8 mouse cellular contexts compared by ENCODE assay signal in genomic region chr12:52604256-52604991, GRCm38 (mm10).
DNase-seq lines count a peak whose midpoint lies in the region; ATAC-seq and TF ChIP-seq lines count a peak whose summit lies in the region.

No protein-coding gene starts in this region.

- peak; percentile 73 to 89; a peak in 3 of 4 replicates for TF ChIP-seq POLR2A in MEL (IDR thresholded peaks at IDR 0.05; ENCODE audit: control insufficient read depth in 1 of 2, insufficient read depth in 1 of 2, low read depth in 1 of 2, low read length in 2 of 2, poor library complexity in 1 of 2)
- peak; percentile 7; the same call in 1 of the 2 replicates for TF ChIP-seq POLR2A in cerebellum, adult 2 months (IDR thresholded peaks at IDR 0.05; ENCODE audit: borderline replicate concordance, insufficient read depth, low read length)

- H3K4me2 ChIP-seq in lung, embryonic 16.5 days (ENCODE audit: low read depth, low read length) = peak overlapping the region; percentile 78

- DNase-seq in MEL (ENCODE audit: low read depth, low spot score) = peak; percentile 97
- DNase-seq in cerebellum, adult 2 months = peak; percentile 95 to 97
- DNase-seq in forelimb bud, embryonic 11.5 days (ENCODE audit: low read depth, low spot score) = peak; percentile 93
- peak; percentile 90 for DNase-seq in layer of hippocampus, adult 9-10 months (ENCODE audit: low spot score)
- DNase-seq in ovary, postnatal 10 days (ENCODE audit: low spot score) = peak; percentile 95
- DNase-seq in thymus, postnatal 10 days (ENCODE audit: low spot score in 2 of 2) = peak; percentile 95 to 97

- TF ChIP-seq RAD21 in MEL (IDR thresholded peaks at IDR 0.05; ENCODE audit: low read depth, low read length) = no peak

- H3K9me3 ChIP-seq in MEL (replicated peaks; ENCODE audit: insufficient read depth, low read length) = no peaks in the 10 kb centered on the region
- no peaks in the 10 kb centered on the region for H3K9me3 ChIP-seq in lung, embryonic 16.5 days (ENCODE audit: control insufficient read depth, low read length)

- H3K4me3 ChIP-seq in MEL (ENCODE audit: control insufficient read depth in 1 of 2, insufficient read depth in 1 of 2, low read depth in 2 of 2, low read length in 2 of 2) = peak overlapping the region; percentile 68 to 83
- peak overlapping the region; percentile 97 for H3K4me3 ChIP-seq in cerebellum, adult 2 months (replicated peaks; ENCODE audit: insufficient read depth, low read depth, low read length)
- peak overlapping the region; percentile 93 for H3K4me3 ChIP-seq in lung, embryonic 16.5 days (ENCODE audit: low read length)

- ATAC-seq in hematopoietic stem cell, adult 5-6 weeks (replicated peaks in 1 of 2; ENCODE audit: insufficient read depth in 1 of 2, low FRiP score in 2 of 2, low TSS enrichment in 1 of 2, low read depth in 1 of 2, poor library complexity in 2 of 2, severe bottlenecking in 2 of 2) = peak; percentile 79 to 80
- peak; percentile 88 for ATAC-seq in lung, embryonic 16.5 days (ENCODE audit: low read depth)

- no peak for TF ChIP-seq EP300 in MEL (IDR thresholded peaks at IDR 0.05; ENCODE audit: low read depth in 1 of 2, low read length in 2 of 2)

- no peak for TF ChIP-seq CTCF in MEL (IDR thresholded peaks at IDR 0.05 in 2 of 3, conservative IDR thresholded peaks at IDR 0.05 in 1 of 3; ENCODE audit: control insufficient read depth in 1 of 3, insufficient read depth in 1 of 3, low read depth in 2 of 3, low read length in 3 of 3, poor library complexity in 1 of 3, severe bottlenecking in 1 of 3)
- no peak for TF ChIP-seq CTCF in cerebellum, adult 2 months (IDR thresholded peaks at IDR 0.05; ENCODE audit: borderline replicate concordance, insufficient read depth, low read depth, low read length)

- under 1% methylated on average over 33 of the region's 33 CpGs for WGBS in cerebellum, adult 2 months
- under 1% methylated on average over 33 of the region's 33 CpGs for WGBS in lung, embryonic 16.5 days

- H3K27me3 ChIP-seq in MEL (ENCODE audit: control insufficient read depth in 1 of 2, insufficient read depth in 2 of 2, low read length in 2 of 2) = no peaks in the 10 kb centered on the region
- no peaks in the 10 kb centered on the region for H3K27me3 ChIP-seq in cerebellum, adult 2 months (ENCODE audit: control insufficient read depth, insufficient read depth, low read length)
- no peaks in the 10 kb centered on the region for H3K27me3 ChIP-seq in lung, embryonic 16.5 days (ENCODE audit: control insufficient read depth, insufficient read depth, low read depth, low read length)

- H3K79me2 ChIP-seq in MEL (ENCODE audit: control insufficient read depth, insufficient read depth, low read length, poor library complexity) = no peaks in the 10 kb centered on the region; the same call in 1 of the 2 replicates

- peak overlapping the region; percentile 82 for H3K9ac ChIP-seq in MEL (ENCODE audit: control insufficient read depth, low read depth, low read length, poor library complexity, severe bottlenecking)
- H3K9ac ChIP-seq in lung, embryonic 16.5 days (ENCODE audit: low read length) = peak overlapping the region; percentile 72

- H3K36me3 ChIP-seq in MEL (ENCODE audit: control insufficient read depth in 1 of 2, insufficient read depth in 2 of 2, low read length in 2 of 2) = peaks cover 0 to 7% of the 10 kb centered on the region in 2 experiments; a peak in 2 of 4 replicates
- H3K36me3 ChIP-seq in lung, embryonic 16.5 days (ENCODE audit: control insufficient read depth, insufficient read depth, low read length) = no peaks in the 10 kb centered on the region

- peaks cover 0 to 7% of the 10 kb centered on the region in 2 experiments; a peak in 2 of 4 replicates for H3K4me1 ChIP-seq in MEL (ENCODE audit: control insufficient read depth in 1 of 2, insufficient read depth in 2 of 2, low read length in 2 of 2)
- H3K4me1 ChIP-seq in cerebellum, adult 2 months (ENCODE audit: control insufficient read depth, insufficient read depth, low read length) = no peaks in the 10 kb centered on the region; the same call in 1 of the 2 replicates
- H3K4me1 ChIP-seq in lung, embryonic 16.5 days (replicated peaks; ENCODE audit: control insufficient read depth, insufficient read depth, low read length) = peaks cover 6% of the 10 kb centered on the region

- peak overlapping the region; percentile 83 for H3K27ac ChIP-seq in MEL (ENCODE audit: control insufficient read depth, low read depth, low read length)
- peak overlapping the region; percentile 99 for H3K27ac ChIP-seq in cerebellum, adult 2 months (ENCODE audit: insufficient read depth, low read length)
- H3K27ac ChIP-seq in lung, embryonic 16.5 days (ENCODE audit: low read length) = peak overlapping the region; percentile 89

TF ChIP-seq in MEL, 35 proteins besides CTCF, POLR2A, EP300 and RAD21:
- no peak for TF ChIP-seq CHD2 (IDR thresholded peaks at IDR 0.05; ENCODE audit: low read length)
- no peak for TF ChIP-seq ZNF384 (IDR thresholded peaks at IDR 0.05; ENCODE audit: low read depth, low read length)
- peak; percentile 99 for TF ChIP-seq TBP (IDR thresholded peaks at IDR 0.05; ENCODE audit: low read depth, low read length)
- TF ChIP-seq ELF1 (IDR thresholded peaks at IDR 0.05; ENCODE audit: low read depth, low read length) = peak; percentile 39
- TF ChIP-seq MAFK (IDR thresholded peaks at IDR 0.05; ENCODE audit: borderline replicate concordance, low read depth, low read length) = peak; percentile 96
- no peak for TF ChIP-seq POLR2AphosphoS5 (IDR thresholded peaks at IDR 0.05; ENCODE audit: borderline replicate concordance, low read depth, low read length)
- TF ChIP-seq MEF2A (IDR thresholded peaks at IDR 0.05; ENCODE audit: extremely low read depth, insufficient replicate concordance, low read depth, low read length, poor library complexity, severe bottlenecking) = peak; percentile 48; the same call in 1 of the 2 replicates
- TF ChIP-seq JUND (IDR thresholded peaks at IDR 0.05; ENCODE audit: low read depth, low read length) = no peak
- no peak for TF ChIP-seq KAT2A (conservative IDR thresholded peaks at IDR 0.05; ENCODE audit: low read depth, low read length)
- TF ChIP-seq BHLHE40 (IDR thresholded peaks at IDR 0.05; ENCODE audit: borderline replicate concordance, low read depth, low read length) = no peak
- no peak for TF ChIP-seq ZKSCAN1 (IDR thresholded peaks at IDR 0.05; ENCODE audit: low read depth, low read length)
- TF ChIP-seq POLR2AphosphoS2 (IDR thresholded peaks at IDR 0.05; ENCODE audit: low read length) = peak; percentile 85
- no peak for TF ChIP-seq ZC3H11A (IDR thresholded peaks at IDR 0.05; ENCODE audit: low read depth, low read length)
- TF ChIP-seq UBTF (IDR thresholded peaks at IDR 0.05; ENCODE audit: borderline replicate concordance, insufficient read depth, low read depth, low read length) = peak; percentile 91; the same call in 1 of the 2 replicates
- peak; percentile 67 for TF ChIP-seq TCF12 (IDR thresholded peaks at IDR 0.05; ENCODE audit: low read depth, low read length)
- peak; percentile 99 for TF ChIP-seq MAZ (IDR thresholded peaks at IDR 0.05; ENCODE audit: low read depth, low read length)
- no peak for TF ChIP-seq SMC3 (IDR thresholded peaks at IDR 0.05; ENCODE audit: low read depth, low read length)
- TF ChIP-seq USF2 (IDR thresholded peaks at IDR 0.05; ENCODE audit: borderline replicate concordance in 1 of 2, insufficient read depth in 1 of 2, low read depth in 1 of 2, low read length in 2 of 2) = no peak
- TF ChIP-seq RCOR1 (IDR thresholded peaks at IDR 0.05; ENCODE audit: low read depth, low read length) = no peak
- TF ChIP-seq NRF1 (IDR thresholded peaks at IDR 0.05; ENCODE audit: insufficient read depth, low read depth, low read length, poor library complexity, severe bottlenecking) = 0 out of 2 replicates have a peak, but pooled peaks have one; percentile 23
- TF ChIP-seq ZMIZ1 (IDR thresholded peaks at IDR 0.05; ENCODE audit: low read depth, low read length) = no peak
- no peak; the same call in 1 of the 2 replicates for TF ChIP-seq CHD1 (IDR thresholded peaks at IDR 0.05; ENCODE audit: low read depth, low read length)
- no peak for TF ChIP-seq GABPA (IDR thresholded peaks at IDR 0.05; ENCODE audit: low read depth, low read length)
- no peak for TF ChIP-seq USF1 (IDR thresholded peaks at IDR 0.05; ENCODE audit: low read depth, low read length)
- TF ChIP-seq E2F4 (IDR thresholded peaks at IDR 0.05; ENCODE audit: borderline replicate concordance, low read depth, low read length) = no peak
- no peak for TF ChIP-seq ETS1 (IDR thresholded peaks at IDR 0.05; ENCODE audit: low read depth, low read length)
- TF ChIP-seq MAX (IDR thresholded peaks at IDR 0.05; ENCODE audit: low read length) = no peak
- TF ChIP-seq SIN3A (IDR thresholded peaks at IDR 0.05; ENCODE audit: low read length) = no peak; the same call in 1 of the 2 replicates
- peak; percentile 84 for TF ChIP-seq NELFE (IDR thresholded peaks at IDR 0.05; ENCODE audit: low read depth, low read length)
- TF ChIP-seq TAL1 (IDR thresholded peaks at IDR 0.05; ENCODE audit: low read length) = no peak
- peak; percentile 74; the same call in 1 of the 2 replicates for TF ChIP-seq MYC (IDR thresholded peaks at IDR 0.05; ENCODE audit: low read depth, low read length)
- peak; percentile 92 for TF ChIP-seq GATA1 (IDR thresholded peaks at IDR 0.05; ENCODE audit: low read depth, low read length)
- TF ChIP-seq MXI1 (IDR thresholded peaks at IDR 0.05; ENCODE audit: low read depth, low read length) = no peak; the same call in 1 of the 2 replicates
- TF ChIP-seq MYB (IDR thresholded peaks at IDR 0.05; ENCODE audit: low read depth, low read length) = no peak
- TF ChIP-seq HCFC1 (IDR thresholded peaks at IDR 0.05; ENCODE audit: low read depth, low read length) = peak; percentile 72

Comparison
In these comparisons a context has a peak if more than half of its experiments do, and no peak if none do; other contexts are left out.
1. Peak in every context shown above with its lines: DNase-seq, ATAC-seq, H3K4me3 ChIP-seq and H3K27ac ChIP-seq.